Mouse (Mus musculus): ENCODE results near the gene Jakmip3. TPM values are rescaled to one million over a fixed set of nuclear protein-coding genes. Genes with fewer than 3 reads are reported as not detected.

Jakmip3 gene
- polyA plus RNA-seq, 1 experiment, result 0.09 TPM

DNA sequence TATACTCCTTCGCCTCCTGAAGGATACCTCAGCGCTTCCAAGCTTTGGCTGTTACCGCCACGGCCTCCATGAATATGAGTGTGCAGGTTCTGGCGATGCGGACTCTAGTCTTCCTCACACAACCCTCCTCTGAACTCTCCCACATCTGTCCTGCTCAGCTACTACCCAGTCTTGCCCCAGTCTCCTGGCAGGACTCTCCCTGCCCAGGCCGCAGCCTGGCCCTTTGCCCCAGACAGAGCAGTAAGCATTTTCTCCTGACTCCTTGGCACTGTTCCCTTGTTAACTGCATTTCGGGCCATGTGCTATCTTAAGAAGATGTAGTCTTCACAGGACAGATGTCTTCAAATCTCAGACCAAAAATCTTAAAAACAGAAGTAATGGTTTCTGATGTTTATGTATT lies 18.9 kb upstream of the Jakmip3 start:
- no peak for TF ChIP-seq POLR2A (IDR thresholded peaks at IDR 0.05; ENCODE audit: control insufficient read depth, extremely low read depth, insufficient read depth, low read length, poor library complexity)
- TF ChIP-seq CTCF (IDR thresholded peaks at IDR 0.05; ENCODE audit: borderline replicate concordance, control insufficient read depth, extremely low read depth, insufficient read depth, low read length, poor library complexity), result no peak
- no peak overlapping the region for H3K27ac ChIP-seq (ENCODE audit: control insufficient read depth, insufficient read depth, low read length)
- no peaks in the 10 kb centered on the region for H3K36me3 ChIP-seq (ENCODE audit: control insufficient read depth, insufficient read depth, low read length)
- H3K4me3 ChIP-seq (ENCODE audit: control insufficient read depth, insufficient read depth, low read length), result no peak overlapping the region
- no peak for DNase-seq
- H3K4me1 ChIP-seq (replicated peaks; ENCODE audit: control insufficient read depth, insufficient read depth, low read length), result peaks cover 4% of the 10 kb centered on the region; the same call in 1 of the 2 replicates
- WGBS, result 94% methylated on average over 8 of the region's 8 CpGs
- H3K27me3 ChIP-seq (ENCODE audit: control insufficient read depth, insufficient read depth, low read length), result no peaks in the 10 kb centered on the region

DNA sequence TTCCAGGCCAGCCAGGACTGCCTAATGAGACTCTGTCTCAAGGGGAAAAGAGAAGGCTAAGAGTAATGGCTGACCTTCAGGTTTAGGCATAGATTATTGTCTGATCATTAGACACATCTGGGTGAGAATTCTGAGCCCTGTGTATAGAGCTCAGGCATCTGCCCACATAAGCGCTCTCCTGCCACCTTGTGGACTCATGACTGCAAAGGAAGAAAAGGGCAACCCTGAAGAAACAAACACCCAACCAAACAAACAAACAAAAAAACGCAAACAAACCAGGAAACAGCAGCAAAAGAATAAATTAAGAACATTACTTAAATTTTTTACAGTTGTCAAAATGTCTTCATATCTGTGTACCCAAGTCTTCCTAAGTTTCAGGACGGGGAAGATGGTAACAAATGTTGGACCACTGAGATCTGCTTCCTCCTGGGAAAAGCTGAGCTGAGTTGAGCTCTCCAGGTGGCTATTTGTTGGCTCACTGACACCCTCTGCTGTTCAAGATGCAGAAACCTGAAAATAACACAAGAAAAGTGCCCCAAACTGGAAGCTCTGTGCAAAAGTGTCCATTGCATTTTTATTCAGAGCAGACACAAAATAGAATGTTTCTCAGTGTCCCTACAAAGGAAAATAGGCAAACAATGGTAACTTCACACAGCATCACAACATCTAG lies 16.6 kb upstream of the Jakmip3 start:
- Histone ChIP-seq H3K36me3 (ENCODE audit: control insufficient read depth, insufficient read depth, low read length) (no peaks in the 10 kb centered on the region), H3K27me3 (ENCODE audit: control insufficient read depth, insufficient read depth, low read length) (no peaks in the 10 kb centered on the region), H3K27ac (ENCODE audit: control insufficient read depth, insufficient read depth, low read length) (no peak overlapping the region), H3K4me3 (ENCODE audit: control insufficient read depth, insufficient read depth, low read length) (no peak overlapping the region), H3K4me1 (replicated peaks; ENCODE audit: control insufficient read depth, insufficient read depth, low read length) (peaks cover 4% of the 10 kb centered on the region; the same call in 1 of the 2 replicates)
- peak; percentile 26 for DNase-seq
- no peak for TF ChIP-seq CTCF (IDR thresholded peaks at IDR 0.05; ENCODE audit: borderline replicate concordance, control insufficient read depth, extremely low read depth, insufficient read depth, low read length, poor library complexity)
- TF ChIP-seq POLR2A (IDR thresholded peaks at IDR 0.05; ENCODE audit: control insufficient read depth, extremely low read depth, insufficient read depth, low read length, poor library complexity), result no peak
- WGBS, result 23% methylated on average over 3 of the region's 3 CpGs

DNA sequence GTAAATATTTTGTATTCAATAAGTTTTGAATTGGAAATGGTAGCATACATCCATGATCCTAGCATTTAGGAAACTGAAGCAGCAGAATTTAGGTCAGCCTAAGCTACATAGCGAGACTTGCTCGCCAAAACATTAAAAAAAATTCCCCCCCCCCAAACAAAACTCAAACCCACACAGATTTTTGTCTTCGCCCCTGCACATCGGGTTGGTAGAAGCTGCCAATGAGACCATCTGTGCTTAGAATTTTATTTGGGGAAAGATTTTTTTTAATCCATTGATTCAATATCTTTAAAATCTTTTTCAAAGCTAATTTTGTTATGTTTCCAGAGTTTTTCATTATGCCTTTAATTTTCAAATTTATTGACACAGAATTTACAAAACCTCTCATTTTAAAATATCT lies 12.1 kb upstream of the Jakmip3 start:
- 99% methylated on average over 4 of the region's 4 CpGs for WGBS
- Histone ChIP-seq H3K27ac (ENCODE audit: control insufficient read depth, insufficient read depth, low read length) (no peak overlapping the region), H3K4me1 (replicated peaks; ENCODE audit: control insufficient read depth, insufficient read depth, low read length) (no peaks in the 10 kb centered on the region), H3K4me3 (ENCODE audit: control insufficient read depth, insufficient read depth, low read length) (no peak overlapping the region), H3K27me3 (ENCODE audit: control insufficient read depth, insufficient read depth, low read length) (no peaks in the 10 kb centered on the region), H3K36me3 (ENCODE audit: control insufficient read depth, insufficient read depth, low read length) (no peaks in the 10 kb centered on the region)
- DNase-seq, result no peak
- TF ChIP-seq POLR2A (IDR thresholded peaks at IDR 0.05; ENCODE audit: control insufficient read depth, extremely low read depth, insufficient read depth, low read length, poor library complexity) (no peak), CTCF (IDR thresholded peaks at IDR 0.05; ENCODE audit: borderline replicate concordance, control insufficient read depth, extremely low read depth, insufficient read depth, low read length, poor library complexity) (no peak)

DNA sequence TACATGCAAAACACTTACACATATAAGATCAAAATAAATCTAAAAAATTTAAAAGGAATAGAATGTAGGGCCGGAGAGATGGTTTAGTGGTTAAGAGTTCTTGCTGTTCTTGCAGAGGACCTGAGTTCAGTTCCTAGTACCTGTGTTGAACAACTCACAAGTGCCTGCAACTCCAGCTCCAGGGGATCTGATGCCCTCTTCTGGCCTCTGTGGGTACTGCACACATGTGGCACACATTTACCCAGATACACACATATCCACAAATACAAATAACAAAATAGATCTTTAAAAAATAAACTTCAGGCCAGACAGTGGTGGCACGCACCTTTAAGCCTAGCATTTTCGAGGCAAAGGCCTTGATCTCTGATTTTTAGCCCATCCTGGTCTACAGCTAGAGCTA lies 6.0 kb upstream of the Jakmip3 start:
- Histone ChIP-seq H3K27me3 (ENCODE audit: control insufficient read depth, insufficient read depth, low read length) (no peaks in the 10 kb centered on the region; the same call in 1 of the 2 replicates), H3K27ac (ENCODE audit: control insufficient read depth, insufficient read depth, low read length) (no peak overlapping the region), H3K4me1 (replicated peaks; ENCODE audit: control insufficient read depth, insufficient read depth, low read length) (no peaks in the 10 kb centered on the region), H3K4me3 (ENCODE audit: control insufficient read depth, insufficient read depth, low read length) (no peak overlapping the region), H3K36me3 (ENCODE audit: control insufficient read depth, insufficient read depth, low read length) (no peaks in the 10 kb centered on the region)
- no peak for DNase-seq
- TF ChIP-seq CTCF (IDR thresholded peaks at IDR 0.05; ENCODE audit: borderline replicate concordance, control insufficient read depth, extremely low read depth, insufficient read depth, low read length, poor library complexity), result no peak
- no peak for TF ChIP-seq POLR2A (IDR thresholded peaks at IDR 0.05; ENCODE audit: control insufficient read depth, extremely low read depth, insufficient read depth, low read length, poor library complexity)
- WGBS, result 89% methylated on average over 3 of the region's 3 CpGs

DNA sequence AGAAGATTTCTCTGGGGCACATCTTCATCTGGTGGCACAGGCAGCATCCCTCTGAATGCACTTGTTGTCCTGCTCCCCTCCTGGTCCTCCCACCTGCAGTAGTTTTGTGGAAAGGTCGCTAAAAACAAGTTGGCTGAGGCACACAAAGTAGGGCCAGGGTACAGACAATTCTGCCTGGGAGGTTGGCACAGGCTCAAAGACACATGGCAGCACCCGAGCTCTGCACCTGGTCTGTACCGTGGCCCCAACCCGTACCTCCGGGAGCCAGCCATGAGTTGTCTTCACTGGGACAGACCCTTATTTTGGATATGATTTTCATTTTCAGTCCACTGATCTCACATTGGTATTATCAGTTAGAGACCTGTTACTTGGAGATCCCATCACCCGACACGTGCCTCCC lies 1.5 kb upstream of the Jakmip3 start:
- Histone ChIP-seq H3K36me3 (ENCODE audit: control insufficient read depth, insufficient read depth, low read length) (no peaks in the 10 kb centered on the region), H3K4me3 (ENCODE audit: control insufficient read depth, insufficient read depth, low read length) (no peak overlapping the region), H3K27me3 (ENCODE audit: control insufficient read depth, insufficient read depth, low read length) (peaks cover 8% of the 10 kb centered on the region), H3K4me1 (replicated peaks; ENCODE audit: control insufficient read depth, insufficient read depth, low read length) (no peaks in the 10 kb centered on the region), H3K27ac (ENCODE audit: control insufficient read depth, insufficient read depth, low read length) (no peak overlapping the region)
- 82% methylated on average over 7 of the region's 7 CpGs for WGBS
- DNase-seq, result no peak
- TF ChIP-seq POLR2A (IDR thresholded peaks at IDR 0.05; ENCODE audit: control insufficient read depth, extremely low read depth, insufficient read depth, low read length, poor library complexity), result no peak
- no peak for TF ChIP-seq CTCF (IDR thresholded peaks at IDR 0.05; ENCODE audit: borderline replicate concordance, control insufficient read depth, extremely low read depth, insufficient read depth, low read length, poor library complexity)

DNA sequence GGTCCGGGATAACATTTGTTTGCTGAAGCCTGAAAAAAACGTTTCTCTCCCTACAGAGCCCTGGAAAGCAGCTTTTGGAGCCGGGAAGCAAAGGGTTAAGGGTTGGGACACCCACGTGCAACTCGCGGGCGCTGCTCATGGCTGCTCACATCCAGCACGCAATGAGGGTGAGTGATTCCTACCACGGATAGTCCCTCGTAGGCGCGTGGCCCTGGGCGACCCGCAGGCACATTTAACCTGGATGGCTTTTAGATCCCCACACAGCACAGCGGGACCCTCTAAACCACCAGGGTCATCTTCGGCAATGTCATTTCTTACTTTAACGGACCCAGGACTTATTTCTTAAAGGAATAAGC lies 296 bp upstream of the Jakmip3 start:
- no peak for DNase-seq
- no peak overlapping the region for H3K4me3 ChIP-seq (ENCODE audit: control insufficient read depth, insufficient read depth, low read length)
- WGBS, result 4% methylated on average over 17 of the region's 17 CpGs
- peaks cover 8% of the 10 kb centered on the region for H3K27me3 ChIP-seq (ENCODE audit: control insufficient read depth, insufficient read depth, low read length)
- H3K27ac ChIP-seq (ENCODE audit: control insufficient read depth, insufficient read depth, low read length), result no peak overlapping the region
- H3K4me1 ChIP-seq (replicated peaks; ENCODE audit: control insufficient read depth, insufficient read depth, low read length), result no peaks in the 10 kb centered on the region
- no peaks in the 10 kb centered on the region for H3K36me3 ChIP-seq (ENCODE audit: control insufficient read depth, insufficient read depth, low read length)
- TF ChIP-seq POLR2A (IDR thresholded peaks at IDR 0.05; ENCODE audit: control insufficient read depth, extremely low read depth, insufficient read depth, low read length, poor library complexity), result no peak
- no peak for TF ChIP-seq CTCF (IDR thresholded peaks at IDR 0.05; ENCODE audit: borderline replicate concordance, control insufficient read depth, extremely low read depth, insufficient read depth, low read length, poor library complexity)

DNA sequence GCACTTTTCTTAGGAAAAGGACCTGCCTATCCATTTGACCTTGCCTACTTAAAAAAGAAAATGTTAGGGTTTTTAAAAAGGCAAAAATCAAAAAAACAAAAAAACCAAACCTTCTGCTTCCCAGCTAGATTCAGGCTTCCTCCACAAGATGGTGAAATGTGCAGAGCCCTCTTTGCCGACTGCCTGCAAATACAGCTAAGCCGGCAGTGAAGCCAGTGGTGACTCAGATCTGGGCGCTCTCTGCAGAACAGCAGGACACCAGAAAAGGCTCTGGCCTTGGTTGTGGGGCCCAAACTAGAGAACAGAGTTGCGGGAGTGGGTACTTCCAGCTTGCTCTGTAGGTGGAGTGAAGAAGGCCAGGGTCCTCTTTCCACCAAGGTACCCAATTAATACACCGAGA lies 1.0 kb downstream of the Jakmip3 start:
- Histone ChIP-seq H3K27me3 (ENCODE audit: control insufficient read depth, insufficient read depth, low read length) (peaks cover 8% of the 10 kb centered on the region), H3K4me1 (replicated peaks; ENCODE audit: control insufficient read depth, insufficient read depth, low read length) (no peaks in the 10 kb centered on the region), H3K36me3 (ENCODE audit: control insufficient read depth, insufficient read depth, low read length) (no peaks in the 10 kb centered on the region), H3K4me3 (ENCODE audit: control insufficient read depth, insufficient read depth, low read length) (no peak overlapping the region), H3K27ac (ENCODE audit: control insufficient read depth, insufficient read depth, low read length) (no peak overlapping the region)
- no peak for DNase-seq
- TF ChIP-seq POLR2A (IDR thresholded peaks at IDR 0.05; ENCODE audit: control insufficient read depth, extremely low read depth, insufficient read depth, low read length, poor library complexity) (no peak), CTCF (IDR thresholded peaks at IDR 0.05; ENCODE audit: borderline replicate concordance, control insufficient read depth, extremely low read depth, insufficient read depth, low read length, poor library complexity) (no peak)
- WGBS, result 45% methylated on average over 5 of the region's 5 CpGs

All from thymus, adult 2 months (tissue).